Mouse (Mus musculus) heart, adult 8-10 months (tissue): ENCODE results near the gene Ddx55. TPM values are rescaled to one million over a fixed set of nuclear protein-coding genes. Genes with fewer than 3 reads are reported as not detected.
A peak's percentile ranks its signal among the peaks of the same experiment; 100 is the strongest.
"Not testable (repeated sequence)": the region's sequence is repeated elsewhere in the genome, so short reads cannot be mapped to it uniquely, and the experiment has no call there.

Experiments used
- DNase-seq: peaks from one replicate; pipeline ENCODE4 v3.0.0; 2022; ENCODE audit warnings: low spot score
- total RNA-seq, 4 experiments: library from RNA; stranded (reverse); gene quantifications; 2 replicates each; pipeline ENCODE4 v1.2.4; 2022

Ddx55 gene
- total RNA-seq, 4 experiments from 2014 or later = 4.2 to 6.6 (median 5.5) TPM

DNA sequence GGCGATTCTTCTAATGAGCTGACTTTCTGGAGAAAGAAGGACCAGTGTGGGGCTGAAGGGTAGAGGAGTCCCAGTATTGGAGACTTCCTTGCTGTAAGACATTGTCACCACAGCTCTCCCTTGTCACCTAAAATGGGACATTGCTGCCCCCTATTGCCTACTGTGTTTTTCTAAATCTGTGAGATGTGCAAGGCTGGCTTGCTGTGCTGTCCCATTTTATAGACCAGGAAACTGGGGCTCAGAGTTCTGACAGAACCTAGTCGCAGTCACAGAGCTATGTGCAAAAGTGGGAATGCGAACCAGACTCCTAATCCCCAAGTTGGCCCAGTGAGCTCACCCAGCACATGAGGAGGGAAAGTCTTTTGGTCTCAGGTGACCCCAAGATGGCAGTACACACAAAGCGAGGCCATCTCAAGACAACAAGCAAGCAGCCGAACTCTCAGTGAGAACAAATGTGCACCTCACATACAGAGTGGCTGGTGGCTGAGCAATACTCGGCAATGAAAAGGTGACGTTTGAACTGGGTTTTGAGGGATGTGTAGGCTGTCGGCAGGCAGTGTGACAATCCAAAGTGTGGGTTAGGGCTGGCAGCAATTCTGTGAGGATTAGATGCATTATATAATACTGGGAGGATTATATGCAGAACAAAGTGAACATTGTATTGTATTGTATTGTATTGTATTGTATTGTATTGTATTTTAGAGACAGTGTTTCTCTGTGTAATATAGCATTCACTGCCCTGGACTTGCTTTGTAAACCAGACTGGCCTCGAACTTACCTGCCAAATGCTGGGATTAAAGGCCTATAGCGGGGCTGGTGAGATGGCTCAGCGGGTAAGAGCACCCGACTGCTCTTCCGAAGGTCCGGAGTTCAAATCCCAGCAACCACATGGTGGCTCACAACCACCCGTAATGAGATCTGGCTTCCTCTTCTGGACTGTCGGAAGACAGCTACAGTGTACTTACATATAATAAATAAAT is 13.6 kb upstream of the Ddx55 start:
- DNase-seq = peak; percentile 82

- DNase-seq = no peak
Measured at GRCm38 (mm10) chr5:124539905-124540304, 12.8 kb upstream of the Ddx55 start.

- peak; percentile 97 for DNase-seq
Measured at GRCm38 (mm10) chr5:124540383-124540786, 12.3 kb upstream of the Ddx55 start, which contains the start of gene Tmed2. TSS of gene Tmed2 (plus strand) at chr5:124540695.

DNA sequence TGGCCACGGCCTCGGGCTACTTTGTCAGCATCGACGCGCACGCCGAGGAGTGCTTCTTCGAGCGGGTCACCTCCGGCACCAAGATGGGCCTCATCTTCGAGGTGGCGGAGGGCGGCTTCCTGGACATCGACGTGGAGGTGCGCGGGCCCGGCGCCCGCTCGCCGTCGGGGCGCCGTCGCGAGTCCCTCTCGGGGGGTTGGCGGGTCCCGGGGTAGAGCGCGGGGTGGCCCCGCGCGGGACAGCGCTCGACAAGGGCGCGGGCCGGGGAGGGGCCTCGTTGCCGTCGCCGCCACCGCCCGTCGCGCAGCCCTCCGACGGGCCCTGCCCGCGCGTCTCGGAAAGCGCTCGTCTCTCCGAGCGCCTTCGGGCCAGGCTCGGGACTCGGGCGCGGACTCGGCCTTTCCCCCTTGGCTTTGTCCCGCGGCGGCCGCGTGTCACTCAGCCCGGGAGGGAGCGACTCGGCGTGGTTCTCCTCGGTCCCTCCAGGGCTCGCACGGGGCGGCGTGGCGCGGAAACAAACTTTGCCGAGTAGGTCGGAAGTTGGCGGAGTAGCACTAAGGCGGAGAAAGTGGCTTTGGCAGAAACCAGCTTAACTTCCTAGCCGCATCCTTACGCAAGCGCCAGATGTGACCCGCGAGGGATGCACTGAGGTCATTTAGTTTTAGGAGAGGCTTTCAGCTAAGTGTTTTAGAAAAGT is 11.6 kb upstream of the Ddx55 start:
- peak; percentile 69 for DNase-seq

DNA sequence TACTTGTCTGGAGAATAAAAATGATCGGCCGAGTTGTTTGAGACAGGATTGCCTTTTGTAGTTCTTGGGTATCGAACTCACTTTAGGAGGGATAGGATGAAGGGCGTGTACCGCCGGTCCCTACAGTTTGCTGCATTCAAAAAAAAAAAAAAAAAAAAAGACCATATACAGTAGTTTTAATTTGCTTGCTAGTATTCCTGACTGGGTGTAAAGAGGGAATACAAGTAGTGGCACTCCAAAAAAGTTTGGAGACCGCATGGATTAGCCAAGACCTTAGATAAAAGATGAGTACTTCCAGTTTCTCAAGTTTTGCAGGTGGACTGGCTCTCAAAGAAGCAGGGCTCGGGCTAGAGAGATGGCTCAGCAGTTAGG is 11.1 kb upstream of the Ddx55 start:
- no peak for DNase-seq

DNA sequence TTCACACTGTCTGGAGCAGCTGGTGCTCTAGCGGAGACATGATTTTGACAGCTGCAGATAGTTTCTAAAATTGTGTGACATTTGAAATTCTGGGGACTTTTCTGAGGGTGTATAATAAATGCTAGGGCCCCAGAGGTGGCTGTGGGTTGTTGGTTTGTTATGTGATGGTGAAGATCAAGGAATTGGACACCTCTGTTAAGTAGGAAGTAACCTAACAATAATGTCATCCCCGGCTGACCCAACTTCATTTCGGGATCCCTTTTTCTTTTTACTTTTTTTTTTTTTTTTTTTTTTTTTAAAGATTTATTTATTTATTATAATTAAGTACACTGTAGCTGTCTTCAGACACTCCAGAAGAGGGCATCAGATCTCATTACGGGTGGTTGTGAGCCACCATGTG is 1.9 kb upstream of the Ddx55 start:
- not testable (repeated sequence) for DNase-seq

DNA sequence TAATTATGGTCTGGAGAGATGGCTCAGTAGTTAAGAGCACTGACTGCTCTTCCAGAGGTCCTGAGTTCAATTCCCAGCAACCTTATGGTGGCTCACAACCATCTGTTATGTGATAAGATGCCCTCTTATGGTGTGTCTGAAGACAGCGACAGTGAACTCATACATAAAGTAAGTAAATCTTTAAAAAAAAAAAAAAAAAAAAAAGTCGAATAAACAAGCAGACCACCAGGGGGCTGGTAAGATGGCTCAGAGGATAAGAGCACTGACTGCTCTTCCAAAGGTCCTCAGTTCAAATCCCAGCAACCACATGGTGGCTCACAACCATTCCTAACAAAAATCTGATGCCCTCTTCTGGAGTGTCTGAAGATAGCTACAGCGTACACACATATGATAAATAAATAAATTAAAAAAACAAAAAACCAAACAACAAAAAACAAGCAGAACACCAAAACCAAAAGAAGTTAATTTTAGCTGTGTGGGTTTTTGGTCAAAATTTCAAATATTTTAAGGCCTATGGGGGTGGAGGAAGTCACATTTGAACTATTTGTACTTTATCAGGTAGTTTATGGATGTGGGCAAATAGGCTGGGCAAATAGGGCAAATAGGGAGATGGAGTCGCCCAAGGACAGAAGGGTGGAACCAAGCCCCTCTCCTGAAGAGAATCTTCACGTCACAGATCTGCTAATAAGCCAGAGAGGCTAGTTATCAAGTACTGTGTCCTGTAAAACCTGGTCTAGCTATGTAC is 1.1 kb upstream of the Ddx55 start:
- DNase-seq = not testable (repeated sequence)

GRCm38 (mm10) chr5:124552094-124552472 is 581 bp upstream of the Ddx55 start:
- DNase-seq = no peak

DNA sequence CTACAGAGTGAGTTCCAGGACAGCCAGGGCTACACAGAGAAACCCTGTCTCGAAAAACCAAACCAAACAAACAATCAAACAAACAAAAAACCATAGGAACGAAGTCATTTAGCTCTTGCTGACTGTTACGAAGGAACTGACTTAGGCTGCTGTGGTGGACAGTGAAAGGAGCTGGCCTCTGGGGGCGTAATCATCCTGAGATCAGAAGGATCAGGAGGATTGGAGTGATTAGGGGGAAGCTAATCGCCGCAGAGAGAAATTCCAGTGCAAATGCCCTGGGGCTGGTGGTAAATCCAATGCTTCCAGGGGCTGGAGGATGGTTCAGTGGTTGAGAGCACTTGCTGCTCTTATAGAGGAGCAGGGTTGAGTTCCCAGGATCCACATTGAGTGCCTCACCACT is 943 bp downstream of the Ddx55 start:
- DNase-seq = no peak

DNA sequence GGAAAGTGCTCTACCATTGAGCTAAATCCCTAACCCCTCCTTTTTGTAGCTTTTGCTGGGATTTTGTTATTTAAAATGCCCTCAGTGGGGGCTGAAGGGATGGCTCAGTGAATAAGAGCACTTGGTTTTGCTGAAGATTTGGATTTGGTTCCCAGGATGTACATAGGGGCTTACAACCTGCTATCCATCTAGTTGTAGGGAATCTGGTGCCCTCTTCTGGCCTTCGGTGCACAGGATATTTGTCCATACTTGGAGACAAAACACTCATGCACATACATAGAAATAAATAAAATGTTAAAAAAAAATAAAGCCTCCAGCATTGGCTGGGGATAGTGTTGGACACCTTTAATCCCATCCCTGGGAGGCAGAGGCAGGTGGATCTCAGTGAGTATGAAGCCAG is 2.5 kb downstream of the Ddx55 start:
- no peak for DNase-seq

GRCm38 (mm10) chr5:124571068-124571467 is 18.4 kb downstream of the Ddx55 start:
- DNase-seq = no peak

- no peak for DNase-seq
Measured at GRCm38 (mm10) chr5:124575467-124575866, 22.8 kb downstream of the Ddx55 start.

DNA sequence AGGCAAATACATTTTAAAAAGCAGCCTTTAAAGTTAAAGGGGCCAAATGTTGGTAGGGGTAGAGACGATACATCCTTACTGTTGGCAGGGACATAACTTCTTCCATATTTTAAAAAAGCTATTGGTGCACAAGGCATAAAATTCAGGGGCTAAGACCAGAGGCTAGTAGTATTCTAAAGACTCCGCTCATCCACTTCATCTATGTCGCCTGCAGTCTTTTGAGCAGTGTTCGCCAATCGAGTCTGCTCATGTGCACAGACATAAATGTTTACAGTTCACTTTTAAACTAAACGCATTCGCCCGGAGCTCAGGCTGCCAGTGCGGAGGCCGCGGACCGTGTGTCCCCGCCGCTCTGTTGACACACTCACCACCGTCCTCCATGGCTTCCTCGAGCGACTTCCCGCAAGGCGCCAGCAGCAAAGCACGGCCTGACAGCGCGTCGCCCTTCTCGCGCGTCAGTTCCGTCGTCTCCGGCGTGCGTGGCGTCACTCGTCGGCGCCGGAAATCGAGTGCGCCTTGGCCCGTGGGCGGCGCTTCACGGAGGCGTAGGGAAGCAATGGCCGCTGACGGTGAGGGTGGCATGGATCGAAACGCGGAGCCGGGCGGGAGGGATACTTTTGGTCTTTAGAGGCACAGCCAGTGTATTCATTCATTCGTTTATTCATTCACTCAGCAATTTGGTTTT is 26.1 kb downstream of the Ddx55 start, which contains the start of the genes Eif2b1 and Gtf2h3:
TSS of gene Eif2b1 (minus strand) at position 499 of the 685 bp plus-strand sequence.
TSS of gene Gtf2h3 (plus strand) at position 508 of the 685 bp plus-strand sequence.
- peak; percentile 91 for DNase-seq

GRCm38 (mm10) chr5:124582515-124582914 is 29.9 kb downstream of the Ddx55 start:
- no peak for DNase-seq

DNA sequence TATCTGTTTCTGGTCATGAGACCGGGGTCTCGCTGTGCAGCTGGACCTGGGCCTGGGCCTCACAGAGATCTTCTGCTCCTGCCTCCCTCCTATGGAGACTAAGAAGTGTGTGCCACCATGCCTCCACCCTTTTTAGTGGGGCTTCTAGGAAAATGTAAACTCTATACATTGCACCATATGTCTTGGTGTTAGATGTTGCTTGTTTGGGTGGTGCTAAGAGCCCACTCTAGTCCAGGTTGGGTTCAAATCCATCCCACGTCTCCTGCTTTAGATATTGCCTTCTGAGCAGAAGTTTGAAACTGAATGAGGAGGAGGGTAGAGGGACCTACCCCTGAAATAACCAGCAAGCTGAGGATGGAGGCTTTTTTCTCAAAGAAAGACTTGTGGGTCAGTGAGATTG is 40.1 kb downstream of the Ddx55 start:
- no peak for DNase-seq

DNA sequence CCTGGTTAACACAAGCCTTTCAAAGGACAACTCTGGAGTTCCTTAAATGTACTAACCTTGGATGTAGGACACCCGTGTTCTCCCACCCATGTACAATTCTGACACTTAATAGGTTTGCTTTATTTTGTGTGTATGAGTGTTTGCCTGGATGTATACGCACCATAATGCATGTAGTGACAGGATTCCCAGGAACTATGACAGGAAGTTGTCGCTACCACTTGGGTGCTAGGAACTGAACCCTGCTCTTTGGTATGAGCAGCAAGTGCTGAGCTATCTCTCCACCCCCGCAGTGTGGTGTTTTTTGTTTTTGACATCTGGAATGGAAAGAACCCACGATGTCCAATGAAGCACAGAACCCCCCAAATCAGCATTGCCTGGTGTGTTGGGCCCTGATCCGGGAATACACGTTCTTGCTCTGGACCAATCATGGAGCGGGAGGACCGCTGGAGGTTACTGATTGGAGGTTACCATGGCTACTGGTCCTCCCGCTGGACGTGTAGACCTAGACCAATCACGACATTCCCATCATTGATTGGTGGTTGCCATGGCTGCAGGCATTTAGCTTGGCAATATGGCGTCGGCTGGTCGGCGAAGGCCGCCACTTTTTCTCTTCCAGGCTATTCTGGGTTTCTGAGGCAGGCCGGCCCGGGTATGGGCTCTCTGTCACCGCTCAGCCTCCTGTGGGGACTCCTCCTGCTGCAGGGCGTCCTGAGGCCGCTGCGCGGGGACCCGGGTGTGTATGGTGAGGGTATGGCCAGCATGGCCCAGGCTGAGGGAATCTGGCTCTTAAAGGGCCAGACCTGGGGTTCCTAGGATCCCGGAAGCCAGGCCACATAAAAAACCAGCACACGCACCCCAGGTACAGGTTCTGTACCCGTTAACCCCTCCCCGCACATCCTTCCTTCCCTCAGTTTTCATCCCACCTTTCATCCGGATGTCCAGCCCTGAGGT is 45.8 kb downstream of the Ddx55 start:
- DNase-seq = peak; percentile 95

- not testable (repeated sequence) for DNase-seq
Measured at GRCm38 (mm10) chr5:124599726-124600125, 47.1 kb downstream of the Ddx55 start.

DNA sequence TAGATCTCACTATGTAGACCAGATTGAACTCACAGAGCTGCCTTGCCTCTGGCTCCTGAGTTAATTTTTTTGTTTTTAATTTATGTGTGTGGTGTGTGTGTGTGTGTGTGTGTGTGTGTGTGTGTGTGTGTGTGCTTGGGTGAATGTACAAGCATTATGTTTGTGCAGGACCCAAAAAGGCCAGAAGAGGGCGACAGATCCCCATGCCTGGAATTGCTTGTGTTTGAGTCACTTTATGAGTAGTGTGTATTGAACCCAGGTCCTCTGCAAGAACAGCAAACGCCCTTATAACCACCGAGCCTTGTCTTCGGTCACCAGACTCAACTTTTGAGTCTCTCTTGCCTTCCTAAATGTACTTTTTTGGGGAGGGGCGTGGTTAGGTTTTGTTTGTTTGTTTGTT is 49.7 kb downstream of the Ddx55 start:
- DNase-seq = peak; percentile 39

GRCm38 (mm10) chr5:124604296-124604695 is 51.6 kb downstream of the Ddx55 start:
- no peak for DNase-seq

GRCm38 (mm10) chr5:124605041-124605622 is 52.5 kb downstream of the Ddx55 start:
- DNase-seq = no peak
